Mouse (Mus musculus) E14TG2a.4 (cell line): ENCODE measurements around the gene Kcnn4.

Experiments
- CTCF ChIP-seq: conservative IDR thresholded peaks from 2 replicates; pipeline ENCODE4 v1.5.1; 2014; ENCODE audit warnings: low read length
- NANOG ChIP-seq: IDR thresholded peaks from 2 replicates; pipeline ENCODE4 v1.6.1; 2014; ENCODE audit warnings: borderline replicate concordance, low read length, mixed read lengths

- TF ChIP-seq CTCF (no peak), NANOG (no peak)
Measured at GRCm38 (mm10) chr7:24410123-24410522, 40.1 kb downstream of the Kcnn4 start.
